Mouse (Mus musculus) heart, adult 11 months (tissue): ENCODE measurements at regions not wholly inside any gene's neighbourhood (a gene's known extent, or its start where the extent isn't known, plus 50 kb on each side); places are given as distances from the start of the nearest gene placed in this dataset.

Experiments
- DNase-seq: peaks from one replicate; pipeline ENCODE4 v3.0.0; 2022

GRCm38 (mm10) chr1:195371131-195371530, 194.6 kb upstream of the Cr2 start:
- DNase-seq, result peak; percentile 62
